Mouse (Mus musculus): ENCODE measurements at regions not wholly inside any gene's neighbourhood (a gene's known extent, or its start where the extent isn't known, plus 50 kb on each side); places are given as distances from the start of the nearest gene placed in this dataset.
A peak's percentile ranks its signal among the peaks of the same experiment; 100 is the strongest.

- no peak for DNase-seq (ENCODE audit: low spot score in 2 of 2)
Observed at GRCm38 (mm10) chr6:51701253-51702020, 177.7 kb downstream of the Snx10 start.

GRCm38 (mm10) chr6:51702456-51703171, 178.9 kb downstream of the Snx10 start:
- DNase-seq (ENCODE audit: low spot score in 2 of 2) = no peak

DNA sequence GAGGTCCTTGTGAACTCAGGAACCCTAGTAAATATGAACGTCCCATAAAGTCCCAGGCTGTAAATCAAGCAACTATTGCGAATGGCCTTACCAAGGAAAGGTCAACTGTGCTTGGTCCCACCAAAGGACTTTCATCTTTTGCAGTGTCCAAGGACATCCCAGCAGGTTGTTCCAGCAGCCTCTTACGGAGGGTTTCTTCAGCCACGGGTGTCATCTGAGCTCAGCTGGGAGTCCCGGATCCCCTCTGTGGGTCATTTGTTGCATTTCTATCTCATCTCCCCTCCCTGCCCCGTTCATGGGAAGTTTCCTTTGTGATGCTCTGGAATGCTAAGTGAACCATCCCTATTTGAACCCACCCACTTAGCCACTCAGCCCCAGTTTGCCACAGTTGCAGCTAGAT, 184.3 kb downstream of the Snx10 start:
- no peak for DNase-seq (ENCODE audit: low spot score in 2 of 2)

GRCm38 (mm10) chr6:51708668-51709339, 185.1 kb downstream of the Snx10 start:
- DNase-seq (ENCODE audit: low spot score in 2 of 2) = peak in 1 of 2 experiments; percentile 17

GRCm38 (mm10) chr6:51709340-51710067, 185.8 kb downstream of the Snx10 start:
- peak in 1 of 2 experiments; percentile 10 for DNase-seq (ENCODE audit: low spot score in 2 of 2)

DNA sequence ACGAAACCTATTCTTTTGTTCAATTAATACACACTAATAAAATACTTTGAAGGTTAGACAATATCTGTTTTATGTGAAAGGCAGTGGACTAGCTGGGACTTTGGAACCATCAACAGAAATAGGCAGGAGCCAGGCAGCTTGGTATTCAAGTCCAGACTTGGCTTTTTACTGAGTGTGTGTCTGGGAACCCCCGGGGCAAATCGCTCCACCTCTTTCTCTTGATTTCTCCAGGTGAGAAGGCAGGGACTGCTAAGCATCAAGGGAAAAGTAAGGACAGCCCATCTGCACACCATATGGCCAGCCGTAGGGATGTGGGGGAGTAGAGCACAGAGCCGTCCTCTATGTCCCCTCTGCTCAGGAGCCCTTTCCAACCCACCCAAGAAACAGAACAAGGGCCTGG, 186.5 kb downstream of the Snx10 start:
- DNase-seq (ENCODE audit: low spot score in 2 of 2) = no peak

- peak in 1 of 2 experiments; percentile 51 for DNase-seq (ENCODE audit: low spot score in 2 of 2)
Observed at GRCm38 (mm10) chr6:51710926-51711615, 187.4 kb downstream of the Snx10 start.

- DNase-seq (ENCODE audit: low spot score in 2 of 2) = peak in 1 of 2 experiments; percentile 24
Observed at GRCm38 (mm10) chr6:51711616-51711970, 187.9 kb downstream of the Snx10 start.

DNA sequence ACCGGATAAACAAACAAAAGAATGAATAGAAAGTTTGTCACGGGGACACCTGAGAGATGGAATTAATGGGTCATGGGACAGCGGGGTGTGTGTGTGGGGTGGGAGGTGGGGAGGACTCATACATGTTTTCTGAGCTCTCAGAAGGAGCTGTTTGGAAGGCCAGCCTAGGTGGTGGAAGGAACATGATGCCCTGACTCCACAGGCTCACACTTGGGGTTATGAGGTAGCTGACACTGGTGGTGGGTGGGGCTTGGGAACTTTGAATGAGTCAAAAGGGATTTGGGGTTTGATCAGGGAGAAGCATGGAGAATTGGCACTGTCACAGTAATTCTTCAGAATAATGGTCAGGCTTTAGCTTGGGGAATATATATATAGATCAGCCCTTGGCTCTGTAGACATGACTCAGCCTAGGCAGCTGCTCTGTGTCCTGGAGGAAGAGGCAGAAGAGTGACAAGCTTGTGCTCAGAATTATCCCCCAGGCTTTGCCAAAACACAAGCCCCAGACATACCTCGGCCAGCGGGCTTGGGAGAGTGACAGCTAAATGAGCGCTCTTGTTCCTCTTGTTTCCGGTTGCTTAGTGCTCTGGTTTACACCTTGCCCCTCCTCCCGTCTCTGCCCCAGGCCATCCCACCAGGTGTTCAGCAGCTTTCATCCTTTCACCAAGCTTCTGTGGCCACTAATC, 191.6 kb downstream of the Snx10 start:
- DNase-seq (ENCODE audit: low spot score in 2 of 2) = no peak

DNA sequence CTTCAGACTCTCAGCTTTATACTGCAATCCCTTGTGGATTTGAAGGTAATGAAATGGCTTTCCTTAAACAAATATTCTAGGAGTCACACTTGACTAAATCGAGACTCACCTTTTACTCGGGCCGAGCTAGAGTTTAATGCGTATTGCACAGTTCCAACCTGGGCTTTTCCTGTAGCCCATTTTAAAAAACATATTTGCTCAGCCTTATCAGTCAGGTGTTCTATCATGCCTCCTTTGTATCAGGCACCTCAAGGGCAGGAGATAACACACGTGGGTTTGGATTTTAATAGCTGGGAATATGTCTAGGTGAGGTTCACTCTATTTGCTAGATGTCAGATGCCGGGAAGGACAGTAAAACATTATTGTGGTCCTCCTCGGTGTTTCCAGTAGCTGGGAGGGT, 193.7 kb downstream of the Snx10 start:
- no peak for DNase-seq (ENCODE audit: low spot score in 2 of 2)

- peak; percentile 18 to 43 for DNase-seq (ENCODE audit: low spot score in 2 of 2)
Observed at GRCm38 (mm10) chr6:51720705-51721104, 197.0 kb downstream of the Snx10 start.

GRCm38 (mm10) chr6:51723053-51723452, 199.4 kb downstream of the Snx10 start:
- peak in 1 of 2 experiments; percentile 6 for DNase-seq (ENCODE audit: low spot score in 2 of 2)

DNA sequence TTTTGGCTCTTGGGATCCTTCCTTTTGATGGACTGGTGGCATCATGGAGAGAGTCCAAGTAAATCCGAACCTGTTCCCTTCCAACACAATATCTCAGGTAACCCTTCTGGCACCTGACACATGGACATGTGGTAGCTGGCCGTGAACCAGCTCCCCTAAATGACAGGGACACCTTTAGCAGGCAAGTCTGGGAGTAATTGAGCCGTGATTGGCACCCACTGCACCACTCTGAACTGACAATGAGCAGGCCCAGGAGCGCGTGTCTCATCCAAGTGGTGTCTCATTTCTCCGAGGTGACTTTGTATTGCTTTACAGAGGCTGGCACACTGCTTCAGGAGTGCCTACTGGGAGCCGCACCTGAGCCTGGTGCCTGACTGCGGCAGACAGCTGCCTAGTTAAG, 203.5 kb downstream of the Snx10 start:
- DNase-seq (ENCODE audit: low spot score in 2 of 2) = no peak

- DNase-seq (ENCODE audit: low spot score in 2 of 2) = no peak
Observed at GRCm38 (mm10) chr6:51728816-51729562, 205.3 kb downstream of the Snx10 start.

- no peak for DNase-seq (ENCODE audit: low spot score in 2 of 2)
Observed at GRCm38 (mm10) chr6:51730564-51731351, 207.1 kb downstream of the Snx10 start.

GRCm38 (mm10) chr6:51732298-51732895, 208.7 kb downstream of the Snx10 start:
- DNase-seq (ENCODE audit: low spot score in 2 of 2) = no peak

DNA sequence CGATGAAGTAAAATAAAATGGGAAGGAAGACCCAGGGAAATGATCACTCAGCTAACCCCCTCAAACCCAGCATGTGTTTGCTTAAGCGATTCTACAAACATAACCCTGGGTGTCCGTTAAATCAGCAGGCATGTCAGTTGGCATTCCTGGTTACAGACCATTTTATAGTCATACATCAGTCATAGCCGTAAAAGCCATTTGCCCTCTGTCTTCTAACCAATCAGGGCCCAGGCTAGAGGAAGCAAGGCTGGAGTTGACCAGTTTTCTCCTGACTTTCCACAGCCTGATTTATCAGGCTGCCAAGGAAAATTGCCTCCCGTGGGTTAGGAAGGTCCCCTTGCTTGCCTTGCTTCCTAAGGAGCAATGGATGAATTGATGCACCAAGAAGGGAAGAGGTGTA, 212.3 kb downstream of the Snx10 start:
- DNase-seq (ENCODE audit: low spot score in 2 of 2) = no peak

DNA sequence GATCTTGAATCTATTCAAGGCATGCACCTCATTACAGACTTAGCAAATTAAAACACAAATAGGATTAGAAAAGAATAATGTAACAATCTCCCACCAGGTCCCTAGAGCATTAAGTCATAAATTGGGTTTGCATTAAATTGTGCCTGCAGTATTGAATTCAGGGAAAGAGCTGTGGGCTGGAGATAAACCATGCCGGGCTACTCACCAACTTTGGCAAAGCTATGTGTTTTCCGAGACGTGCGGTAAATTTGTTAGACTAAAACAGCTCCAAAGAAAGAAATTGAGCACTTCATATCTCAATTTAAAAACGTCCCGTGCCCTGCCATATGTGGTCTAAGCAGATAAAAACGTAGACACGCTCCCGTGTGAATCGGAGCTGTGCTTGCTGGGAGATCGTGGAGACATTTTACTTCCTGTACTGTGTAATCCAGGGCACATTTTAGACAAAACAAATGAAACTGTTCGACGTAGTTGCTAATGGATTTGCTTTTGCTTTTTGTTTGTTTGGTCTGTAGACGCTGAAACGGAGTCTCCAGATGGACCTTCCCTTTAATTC, 219.5 kb downstream of the Snx10 start:
- no peak for DNase-seq (ENCODE audit: low spot score in 2 of 2)
